Mouse (Mus musculus) WW6 (cell line): Measurements from ENCODE around the gene Gm7544.
A peak's percentile ranks its signal among the peaks of the same experiment; 100 is the strongest.
"Not testable (repeated sequence)": the region's sequence is repeated elsewhere in the genome, so short reads cannot be mapped to it uniquely, and the experiment has no call there.

ENCODE experiments used
- DNase-seq: peaks from one replicate; pipeline ENCODE4 v3.0.0-alpha.2; 2013; ENCODE audit warnings: low read depth, low spot score

The Gm7544 gene

GRCm38 (mm10) chr1:82955913-82956312 is at the start of gene Gm7544:
Gene Gm7544, minus strand, starts transcription at chr1:82956013.
- DNase-seq, result not testable (repeated sequence)

DNA sequence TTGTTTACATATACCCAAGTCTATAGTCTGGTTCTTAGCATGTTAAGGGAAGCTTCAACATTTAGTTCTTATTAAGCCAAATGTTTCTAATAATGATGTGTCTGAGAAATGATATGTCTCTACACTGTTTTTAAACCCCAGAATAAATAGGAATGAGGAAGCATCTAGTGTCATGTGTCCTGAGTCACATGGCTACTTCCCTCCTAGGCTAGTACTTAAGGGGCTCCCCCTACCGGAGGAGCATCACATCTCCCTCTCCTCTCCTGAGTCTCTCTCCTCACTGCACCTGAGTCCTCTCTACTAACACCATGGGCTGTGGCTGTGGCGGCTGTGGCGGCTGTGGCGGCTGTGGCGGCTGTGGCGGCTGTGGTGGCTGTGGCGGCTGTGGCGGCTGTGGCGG is 44.5 kb upstream of the Gm7544 start, which contains the start of gene Gm47959:
TSS of gene Gm47959 (plus strand) at position 243 of the 400 bp plus-strand sequence.
- DNase-seq, result peak; percentile 7

- DNase-seq, result no peak
Measured at GRCm38 (mm10) chr1:82993947-82994346, 38.1 kb upstream of the Gm7544 start.

- DNase-seq, result no peak
Measured at GRCm38 (mm10) chr1:82992093-82992492, 36.3 kb upstream of the Gm7544 start.

GRCm38 (mm10) chr1:82991596-82991995 is 35.8 kb upstream of the Gm7544 start:
- DNase-seq, result no peak

GRCm38 (mm10) chr1:82991062-82991461 is 35.2 kb upstream of the Gm7544 start:
- no peak for DNase-seq

GRCm38 (mm10) chr1:82987530-82988198 is 31.9 kb upstream of the Gm7544 start:
- DNase-seq, result peak; percentile 11

GRCm38 (mm10) chr1:82986738-82987137 is 30.9 kb upstream of the Gm7544 start:
- DNase-seq, result no peak

- DNase-seq, result no peak
Measured at GRCm38 (mm10) chr1:82977840-82978239, 22.0 kb upstream of the Gm7544 start.

DNA sequence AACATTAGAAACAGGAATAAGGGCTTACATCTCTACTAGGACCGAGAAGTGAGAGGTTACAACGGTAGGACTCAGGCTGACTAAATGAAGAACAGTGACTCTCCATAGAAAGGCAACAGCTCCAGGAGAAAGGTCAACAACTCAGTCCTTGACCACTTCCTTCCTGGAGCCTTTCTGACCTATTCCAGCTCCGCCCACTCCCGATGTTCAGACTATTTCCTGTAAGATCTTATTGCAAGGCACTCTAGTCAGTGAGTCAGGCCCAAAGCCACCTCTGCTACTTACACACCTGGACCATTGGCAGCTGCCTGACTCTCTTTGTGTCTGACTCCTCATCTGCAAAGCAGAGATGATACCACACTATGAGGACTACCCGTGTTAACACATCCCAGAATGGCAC is 19.9 kb upstream of the Gm7544 start:
- no peak for DNase-seq

DNA sequence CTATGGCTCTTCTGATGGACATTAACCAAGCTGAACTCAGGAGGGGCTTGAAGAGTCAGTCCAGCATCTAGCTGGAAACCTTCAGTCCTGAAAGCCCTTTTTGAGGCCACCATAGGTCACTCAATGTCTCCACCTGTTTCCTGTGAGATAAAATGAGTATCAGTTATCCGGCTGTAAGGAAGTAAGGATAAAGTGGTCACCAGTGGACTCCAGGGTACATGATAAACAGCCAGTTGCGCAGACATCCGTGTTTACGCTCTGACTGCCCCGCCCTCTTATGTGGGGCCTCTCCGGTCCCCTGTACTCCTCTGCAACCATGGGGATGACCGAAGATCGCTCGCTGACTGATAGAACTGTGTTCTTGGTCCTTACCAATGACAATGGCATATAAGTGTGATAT is 18.5 kb upstream of the Gm7544 start:
- DNase-seq, result no peak

- no peak for DNase-seq
Measured at GRCm38 (mm10) chr1:82973901-82974300, 18.1 kb upstream of the Gm7544 start.

DNA sequence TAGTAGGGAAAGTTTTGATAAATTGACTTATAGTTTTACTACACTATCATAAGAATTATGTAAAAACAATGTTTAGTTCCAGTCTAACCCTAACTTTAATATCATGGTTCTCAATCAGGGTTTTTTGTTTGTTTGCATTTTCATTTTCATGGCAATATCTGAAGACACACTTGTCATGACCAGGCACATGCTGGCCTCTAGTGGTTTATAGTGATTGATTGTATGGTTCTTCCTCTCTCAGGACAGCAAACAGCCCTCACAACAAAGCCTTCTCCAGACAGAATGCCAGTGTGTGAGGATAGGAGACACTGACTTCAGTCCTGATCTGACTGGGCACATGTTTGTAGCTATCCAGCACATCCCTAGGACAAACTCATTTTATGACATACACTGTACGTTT is 17.4 kb upstream of the Gm7544 start:
- DNase-seq, result no peak

DNA sequence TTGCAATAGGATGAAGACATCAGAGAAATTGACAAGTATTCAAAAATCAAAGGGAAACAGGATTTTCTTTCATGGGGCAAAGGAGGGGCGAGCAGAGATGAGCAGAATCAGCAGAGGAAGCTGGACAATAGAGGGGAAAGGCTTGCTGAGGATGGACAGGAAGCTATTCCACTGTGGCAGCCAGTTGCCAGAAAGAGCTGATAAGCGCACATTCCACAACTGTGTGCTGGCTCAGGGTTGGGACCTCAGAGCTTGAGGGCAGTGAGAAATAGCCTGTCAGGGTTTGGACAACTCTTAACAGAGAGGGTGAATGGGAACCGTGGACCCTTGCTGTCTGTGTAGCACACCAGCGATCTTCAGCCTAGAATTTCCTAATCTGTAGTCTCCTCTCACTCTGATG is 16.2 kb upstream of the Gm7544 start:
- no peak for DNase-seq

GRCm38 (mm10) chr1:82966413-82966812 is 10.6 kb upstream of the Gm7544 start:
- no peak for DNase-seq

DNA sequence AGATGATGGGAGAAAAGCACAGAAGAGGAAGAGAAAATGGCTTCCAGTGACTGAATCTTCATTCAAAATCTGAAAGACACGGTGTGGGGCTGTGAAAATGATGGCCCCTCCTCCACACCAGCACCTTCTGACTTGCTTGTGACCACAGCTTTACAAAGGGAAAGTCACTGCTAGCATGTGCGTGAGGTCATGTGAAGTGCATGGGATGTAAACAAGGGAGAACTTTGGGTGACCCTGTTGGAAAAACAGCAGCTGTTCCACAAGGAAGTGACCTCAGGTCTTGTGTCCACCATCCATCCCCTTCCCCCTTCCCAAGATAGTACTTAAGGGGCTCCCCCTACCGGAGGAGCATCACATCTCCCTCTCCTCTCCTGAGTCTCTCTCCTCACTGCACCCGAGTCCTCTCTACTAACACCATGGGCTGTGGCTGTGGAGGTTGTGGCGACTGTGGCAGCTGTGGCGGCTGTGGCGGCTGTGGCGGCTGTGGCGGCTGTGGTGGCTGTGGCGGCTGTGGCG is 4.1 kb upstream of the Gm7544 start, which contains the start of gene Gm47955:
TSS of gene Gm47955 (plus strand) at position 417 of the 516 bp plus-strand sequence.
- DNase-seq, result peak; percentile 9

- DNase-seq, result no peak
Measured at GRCm38 (mm10) chr1:82948601-82949000, 7.2 kb downstream of the Gm7544 start.

DNA sequence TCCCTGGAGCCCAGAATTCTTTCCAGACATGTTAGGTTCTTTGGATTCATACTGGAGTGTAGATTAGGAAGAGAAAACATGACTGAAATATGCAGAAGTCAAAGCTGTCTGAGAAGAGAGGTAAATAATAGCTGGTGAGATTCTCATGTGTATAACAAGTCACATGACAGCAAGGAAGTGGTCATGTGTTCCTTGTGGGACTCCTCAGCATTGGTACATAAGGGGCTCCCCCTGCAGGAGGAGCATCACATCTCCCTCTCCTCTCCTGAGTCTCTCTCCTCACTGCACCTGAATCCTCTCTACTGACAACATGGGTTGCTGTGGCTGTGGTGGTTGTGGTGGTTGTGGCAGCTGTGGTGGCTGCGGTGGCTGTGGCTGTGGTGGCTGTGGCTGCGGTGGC is 9.8 kb downstream of the Gm7544 start:
- DNase-seq, result not testable (repeated sequence)

DNA sequence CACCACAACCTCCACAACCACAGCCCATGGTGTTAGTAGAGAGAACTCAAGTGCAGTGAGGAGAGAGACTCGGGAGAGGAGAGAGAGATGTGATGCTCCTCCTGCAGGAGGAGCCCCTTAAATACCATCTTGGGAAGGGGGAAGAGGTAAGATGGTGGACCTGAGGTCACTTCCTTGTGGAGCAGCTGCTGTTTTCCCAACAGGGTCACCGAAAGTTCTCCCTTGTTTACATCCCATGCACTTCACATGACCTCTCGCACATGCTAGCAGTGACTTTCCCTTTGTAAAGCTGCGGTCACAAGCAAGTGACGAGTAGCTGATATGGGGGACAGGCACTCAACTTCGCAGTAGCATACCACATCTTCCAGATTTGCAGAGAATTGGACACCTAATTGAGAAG is 12.5 kb downstream of the Gm7544 start, which contains the start of gene A030003K21Rik:
TSS of gene A030003K21Rik (minus strand) at position 94 of the 400 bp plus-strand sequence.
- not testable (repeated sequence) for DNase-seq

GRCm38 (mm10) chr1:82942505-82942904 is 13.3 kb downstream of the Gm7544 start:
- not testable (repeated sequence) for DNase-seq

DNA sequence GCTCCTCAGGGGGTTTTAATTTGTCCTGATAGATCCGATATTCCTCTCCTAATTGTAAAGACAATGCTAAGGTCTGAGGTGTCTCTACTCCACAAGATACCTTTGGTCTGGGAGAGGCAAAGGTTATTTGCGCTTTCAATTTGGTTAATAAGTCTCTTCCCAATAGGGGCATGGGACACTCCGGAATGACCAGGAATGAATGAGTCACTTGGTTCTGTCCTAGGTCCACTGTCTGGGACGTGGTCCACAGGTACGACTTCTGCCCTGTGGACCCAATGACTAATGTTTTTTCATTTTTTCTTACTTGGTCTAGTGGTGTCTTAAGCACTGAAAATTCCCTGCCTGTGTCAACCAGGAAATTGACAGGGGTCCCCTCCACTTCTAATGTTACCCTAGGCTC is 17.1 kb downstream of the Gm7544 start:
- DNase-seq, result no peak

DNA sequence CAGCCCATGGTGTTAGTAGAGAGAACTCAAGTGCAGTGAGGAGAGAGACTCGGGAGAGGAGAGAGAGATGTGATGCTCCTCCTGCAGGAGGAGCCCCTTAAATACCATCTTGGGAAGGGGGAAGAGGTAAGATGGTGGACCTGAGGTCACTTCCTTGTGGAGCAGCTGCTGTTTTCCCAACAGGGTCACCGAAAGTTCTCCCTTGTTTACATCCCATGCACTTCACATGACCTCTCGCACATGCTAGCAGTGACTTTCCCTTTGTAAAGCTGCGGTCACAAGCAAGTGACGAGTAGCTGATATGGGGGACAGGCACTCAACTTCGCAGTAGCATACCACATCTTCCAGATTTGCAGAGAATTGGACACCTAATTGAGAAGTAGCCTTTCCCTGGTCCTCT is 24.5 kb downstream of the Gm7544 start, which contains the start of gene Gm6217:
TSS of gene Gm6217 (minus strand) at position 74 of the 400 bp plus-strand sequence.
- DNase-seq, result not testable (repeated sequence)

DNA sequence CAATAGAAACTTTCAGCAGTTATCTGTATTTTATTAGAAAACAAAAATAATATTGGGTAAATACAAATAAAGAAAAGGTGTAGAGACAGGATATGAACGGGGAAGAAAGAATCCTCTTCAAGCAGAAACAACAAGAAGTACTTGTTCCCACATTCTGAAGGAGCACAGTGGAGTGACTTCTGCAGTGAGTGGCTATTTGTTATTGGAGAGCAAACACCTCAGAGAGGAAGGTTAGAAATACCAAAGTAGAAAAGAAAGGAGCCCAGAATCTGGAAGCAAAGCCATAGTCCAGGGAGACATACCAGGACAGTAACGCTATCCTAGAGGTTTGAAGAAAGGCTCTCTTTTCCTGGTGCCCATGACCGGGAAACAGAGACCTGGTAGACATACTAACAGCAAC is 25.3 kb downstream of the Gm7544 start:
- not testable (repeated sequence) for DNase-seq
